Mouse (Mus musculus) gastrocnemius, adult 2 months (tissue): ENCODE results near the gene Tex14. TPM values are rescaled to one million over a fixed set of nuclear protein-coding genes. Genes with fewer than 3 reads are reported as not detected.
A peak's percentile ranks its signal among the peaks of the same experiment; 100 is the strongest.
"Not testable (repeated sequence)": the region's sequence is repeated elsewhere in the genome, so short reads cannot be mapped to it uniquely, and the experiment has no call there.

Experiments
- DNase-seq: peaks from one replicate; pipeline ENCODE4 v3.0.0; 2022
- H3K27ac ChIP-seq: fragments of 200-600 bp; 2 replicates; pipeline ENCODE4 v1.8.1; 2022; ENCODE audit warnings: mild to moderate bottlenecking
- H3K4me3 ChIP-seq: fragments of 200-600 bp; 2 replicates; pipeline ENCODE4 v1.8.1; 2022; ENCODE audit warnings: mild to moderate bottlenecking, moderate library complexity
- CTCF ChIP-seq: fragments of 200-600 bp; IDR thresholded peaks from 2 replicates; pipeline ENCODE4 v1.8.1; 2022; ENCODE audit warnings: antibody characterized with exemption, mild to moderate bottlenecking, moderate library complexity
- intact Hi-C: fragments of 180-260 bp; cut with DNase I; formaldehyde crosslinking; loops from one replicate; pipeline ENCODE4 v1.15.1; 2025
- total RNA-seq, 2 experiments: library from RNA; stranded (reverse); gene quantifications; 2 replicates each; pipeline ENCODE4 v1.2.3; 2021

Tex14 gene
- total RNA-seq, 2 experiments from 2014 or later, result not detected

DNA sequence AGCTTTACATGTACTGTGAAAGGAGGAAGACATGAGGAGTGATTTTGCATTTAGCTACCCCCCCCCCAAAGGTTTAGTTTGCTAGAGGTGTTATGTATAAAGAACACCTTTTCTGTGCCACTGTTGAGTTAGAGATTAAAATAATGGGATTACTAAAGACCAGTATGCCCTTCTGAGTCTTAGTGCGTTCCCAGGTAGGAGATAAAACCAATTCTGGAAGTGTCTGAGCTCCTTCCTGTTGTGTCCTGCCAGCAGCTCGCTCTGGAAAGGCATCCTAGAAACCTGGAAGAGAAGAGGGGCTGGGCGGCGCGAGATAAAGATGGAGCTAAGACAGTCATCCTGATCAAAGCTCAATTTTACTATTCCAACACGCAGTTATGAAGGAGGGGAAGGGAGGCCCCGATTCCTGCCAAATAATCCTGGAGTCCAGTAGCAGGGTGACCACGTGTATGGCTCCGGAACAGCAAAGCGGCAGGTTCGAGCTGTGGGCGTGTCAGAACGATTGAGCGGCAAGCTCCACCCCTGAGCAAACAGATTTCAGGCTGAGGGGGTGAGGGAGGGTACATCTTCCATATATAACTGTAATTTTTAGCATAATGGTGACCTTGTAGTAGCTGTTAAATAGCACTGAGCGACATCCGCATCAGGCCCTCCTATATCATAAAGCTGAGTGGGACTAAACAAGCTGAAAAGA lies 40.0 kb downstream of the Tex14 start:
- DNase-seq, result no peak
- Histone ChIP-seq H3K4me3 (peak overlapping the region; percentile 21), H3K27ac (peak overlapping the region; percentile 63)
- intact Hi-C loops, result no loop called here
- no peak for TF ChIP-seq CTCF

DNA sequence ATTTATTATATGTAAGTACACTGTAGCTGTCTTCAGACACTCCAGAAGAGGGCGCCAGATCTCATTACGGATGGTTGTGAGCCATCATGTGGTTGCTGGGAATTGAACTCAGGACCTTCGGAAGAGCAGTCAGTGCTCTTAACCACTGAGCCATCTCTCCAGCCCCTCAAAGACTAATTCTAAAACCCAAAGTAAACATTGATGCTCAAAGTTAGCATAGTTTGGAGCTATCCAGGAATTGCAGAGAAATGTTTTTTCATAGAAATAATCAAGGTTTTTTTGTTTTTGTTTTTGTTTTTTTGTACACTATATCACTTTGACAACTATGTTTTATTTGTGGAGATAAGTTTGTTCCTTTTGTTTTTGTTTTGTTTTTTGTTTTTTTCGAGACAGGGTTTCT lies 40.7 kb downstream of the Tex14 start:
- H3K27ac ChIP-seq, intact Hi-C loops, DNase-seq, H3K4me3 ChIP-seq: not testable (repeated sequence)
- TF ChIP-seq CTCF, result peak; percentile 20; the same call in 1 of the 2 replicates

DNA sequence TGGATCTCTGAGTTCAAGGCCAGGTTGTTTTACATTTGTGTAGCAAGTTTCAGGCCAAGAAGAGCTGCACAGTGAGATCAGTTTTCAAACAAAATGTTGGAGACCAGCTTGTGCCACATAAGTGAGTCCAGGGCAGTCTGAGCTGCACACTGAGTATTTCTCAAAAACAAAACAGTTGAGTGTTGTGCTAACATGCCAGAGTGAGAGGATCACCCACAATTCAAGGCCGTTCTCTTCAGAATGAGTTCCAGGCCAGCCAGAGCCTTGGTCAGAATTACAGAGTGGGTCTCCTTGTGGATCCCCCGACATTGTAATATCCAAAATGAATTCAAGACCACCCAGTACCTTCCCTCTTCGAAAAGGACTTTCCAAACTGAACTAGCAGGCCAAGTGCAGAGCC lies 41.3 kb downstream of the Tex14 start:
- no peak overlapping the region for H3K4me3 ChIP-seq
- intact Hi-C loops, result no loop called here
- TF ChIP-seq CTCF, result no peak
- no peak for DNase-seq
- no peak overlapping the region for H3K27ac ChIP-seq

DNA sequence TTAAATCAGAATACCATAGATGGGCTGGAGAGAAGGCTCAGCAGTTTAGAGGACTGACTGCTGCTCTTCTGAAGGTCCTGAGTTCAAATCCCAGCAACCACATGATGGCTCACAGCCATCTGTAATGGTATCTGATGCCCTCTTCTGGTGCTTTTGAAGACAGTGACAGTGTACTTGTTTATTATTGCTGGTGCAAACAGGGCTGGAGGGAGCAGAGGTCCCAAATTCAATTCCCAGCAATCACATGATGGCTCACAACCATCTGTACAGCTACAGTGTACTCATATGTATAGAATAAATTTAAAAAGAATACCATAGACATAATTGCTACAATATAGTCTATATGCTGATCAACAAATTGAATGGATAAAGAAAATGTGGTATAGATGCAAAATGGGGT lies 42.6 kb downstream of the Tex14 start:
- H3K27ac ChIP-seq, result peak overlapping the region; percentile 93
- intact Hi-C loops, result no loop called here
- no peak for DNase-seq
- TF ChIP-seq CTCF, result no peak
- no peak overlapping the region for H3K4me3 ChIP-seq

DNA sequence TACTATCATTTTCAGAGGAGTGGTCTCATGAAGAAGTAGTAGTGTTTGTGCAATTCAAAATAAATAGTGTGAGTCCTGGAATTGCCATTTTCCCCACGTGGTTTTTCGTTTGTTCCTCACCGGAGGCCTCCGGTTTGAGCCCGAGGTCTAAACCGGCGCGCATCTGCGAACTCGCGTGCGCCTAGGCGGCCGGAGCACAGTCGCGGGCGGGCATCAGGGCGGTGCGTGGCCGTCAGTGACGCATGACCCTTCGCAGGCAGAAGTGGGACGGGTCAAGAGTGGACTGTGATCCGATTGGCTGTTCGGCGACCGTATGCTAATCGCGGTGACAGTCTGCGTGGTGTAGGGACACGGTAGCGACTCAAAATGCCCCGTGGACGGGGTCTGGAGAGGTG lies 43.2 kb downstream of the Tex14 start:
- intact Hi-C loops, result not testable (repeated sequence)
- peak; percentile 97 for DNase-seq
- H3K27ac ChIP-seq, result peak overlapping the region; percentile 93

DNA sequence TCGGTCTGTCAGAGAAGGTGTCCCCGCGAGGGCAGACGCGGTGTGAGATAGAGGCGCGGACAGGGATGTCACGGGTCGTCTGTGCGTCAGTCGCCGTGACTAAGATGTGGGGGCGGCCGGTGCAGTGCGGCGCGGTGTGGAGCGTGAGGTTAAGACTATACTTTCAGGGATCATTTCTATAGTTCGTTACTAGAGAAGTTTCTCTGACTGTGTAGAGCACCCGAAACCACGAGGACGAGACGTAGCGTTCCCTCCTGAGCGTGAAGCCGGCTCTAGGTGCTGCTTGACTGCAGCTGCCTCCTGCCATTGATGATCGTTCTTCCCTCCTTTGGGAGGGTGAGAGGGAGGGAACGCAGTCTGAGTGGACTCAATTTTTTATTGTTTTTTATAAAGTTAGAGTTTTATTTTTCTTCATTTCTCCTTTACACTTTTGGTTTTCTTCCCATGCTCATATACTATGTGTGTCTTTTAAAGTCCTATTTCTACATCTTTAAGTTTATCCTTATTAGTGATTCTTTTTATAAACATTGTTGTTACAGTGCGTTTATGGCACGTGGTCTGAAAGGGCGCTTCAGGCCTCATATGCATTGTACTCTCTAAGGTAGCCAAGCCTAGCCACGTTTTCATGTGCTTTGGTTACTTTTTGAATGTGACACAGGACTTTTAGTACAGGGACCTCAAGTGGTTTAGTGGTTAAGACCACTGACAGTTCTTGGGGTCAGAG lies 43.8 kb downstream of the Tex14 start:
- peak overlapping the region; percentile 73 for H3K4me3 ChIP-seq
- DNase-seq, result peak; percentile 27
- peak overlapping the region; percentile 93 for H3K27ac ChIP-seq
- intact Hi-C loops, result not testable (repeated sequence)

More for the DNA sequence above, 43.2 kb downstream of the Tex14 start:
- peak overlapping the region; percentile 73 for H3K4me3 ChIP-seq

DNA sequence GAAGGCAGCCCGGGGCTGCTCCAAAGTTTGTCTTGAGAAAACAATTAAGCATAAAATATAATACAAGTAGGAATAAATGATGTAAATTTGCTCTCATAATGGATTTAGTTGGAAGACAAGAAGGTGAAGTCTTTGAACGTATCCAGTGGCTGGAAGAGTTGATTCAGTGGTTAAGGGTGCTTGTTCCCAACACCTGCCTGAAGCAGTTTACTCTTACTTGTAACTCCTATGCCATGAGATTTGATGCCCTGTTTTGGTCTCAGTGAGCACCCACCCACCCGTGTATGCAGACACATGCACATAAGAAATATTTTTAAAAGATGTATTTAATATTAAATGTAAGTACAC lies 44.3 kb downstream of the Tex14 start:
- TF ChIP-seq CTCF, result no peak
- H3K27ac ChIP-seq, result peak overlapping the region; percentile 85
- DNase-seq, result no peak
- H3K4me3 ChIP-seq, result peak overlapping the region; percentile 38
- intact Hi-C loops, result no loop called here

DNA sequence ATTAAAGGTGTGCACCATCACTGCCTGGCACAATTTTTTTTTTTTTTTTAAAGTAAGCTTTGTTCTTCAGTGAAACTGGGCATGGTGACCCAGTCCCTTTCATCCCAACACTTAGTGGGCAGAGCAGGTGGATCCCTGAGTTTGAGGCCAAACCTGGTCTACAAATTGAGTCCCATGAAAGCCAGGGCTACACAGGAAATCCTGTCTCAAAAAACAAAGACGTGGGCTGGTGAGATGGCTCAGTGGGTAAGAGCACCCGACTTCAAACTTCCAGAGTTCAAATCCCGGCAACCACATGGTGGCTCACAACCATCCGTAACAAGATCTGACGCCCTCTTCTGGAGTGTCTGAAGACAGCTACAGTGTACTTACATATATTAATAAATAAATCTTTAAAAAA lies 45.0 kb downstream of the Tex14 start:
- DNase-seq, intact Hi-C loops, H3K4me3 ChIP-seq: not testable (repeated sequence)
- peak overlapping the region; percentile 35; the same call in 1 of the 2 replicates for H3K27ac ChIP-seq

DNA sequence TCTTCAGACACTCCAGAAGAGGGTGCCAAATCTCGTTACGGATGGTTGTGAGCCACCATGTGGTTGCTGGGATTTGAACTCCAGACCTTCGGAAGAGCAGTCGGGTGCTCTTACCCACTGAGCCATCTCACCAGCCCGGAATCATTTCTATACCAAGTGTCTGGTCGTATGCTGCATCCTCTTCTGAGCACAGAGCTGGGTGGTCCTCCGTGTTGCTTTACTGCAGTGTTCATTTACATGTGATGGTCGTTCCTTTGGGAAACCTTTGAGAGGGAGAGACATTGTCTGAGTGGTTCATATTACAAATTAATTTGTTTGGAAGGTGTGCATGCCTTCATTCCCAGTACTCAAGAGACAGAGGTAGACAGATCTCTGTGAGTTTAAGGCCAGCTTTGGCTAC lies 47.9 kb downstream of the Tex14 start:
- DNase-seq, intact Hi-C loops, H3K4me3 ChIP-seq, H3K27ac ChIP-seq: not testable (repeated sequence)

DNA sequence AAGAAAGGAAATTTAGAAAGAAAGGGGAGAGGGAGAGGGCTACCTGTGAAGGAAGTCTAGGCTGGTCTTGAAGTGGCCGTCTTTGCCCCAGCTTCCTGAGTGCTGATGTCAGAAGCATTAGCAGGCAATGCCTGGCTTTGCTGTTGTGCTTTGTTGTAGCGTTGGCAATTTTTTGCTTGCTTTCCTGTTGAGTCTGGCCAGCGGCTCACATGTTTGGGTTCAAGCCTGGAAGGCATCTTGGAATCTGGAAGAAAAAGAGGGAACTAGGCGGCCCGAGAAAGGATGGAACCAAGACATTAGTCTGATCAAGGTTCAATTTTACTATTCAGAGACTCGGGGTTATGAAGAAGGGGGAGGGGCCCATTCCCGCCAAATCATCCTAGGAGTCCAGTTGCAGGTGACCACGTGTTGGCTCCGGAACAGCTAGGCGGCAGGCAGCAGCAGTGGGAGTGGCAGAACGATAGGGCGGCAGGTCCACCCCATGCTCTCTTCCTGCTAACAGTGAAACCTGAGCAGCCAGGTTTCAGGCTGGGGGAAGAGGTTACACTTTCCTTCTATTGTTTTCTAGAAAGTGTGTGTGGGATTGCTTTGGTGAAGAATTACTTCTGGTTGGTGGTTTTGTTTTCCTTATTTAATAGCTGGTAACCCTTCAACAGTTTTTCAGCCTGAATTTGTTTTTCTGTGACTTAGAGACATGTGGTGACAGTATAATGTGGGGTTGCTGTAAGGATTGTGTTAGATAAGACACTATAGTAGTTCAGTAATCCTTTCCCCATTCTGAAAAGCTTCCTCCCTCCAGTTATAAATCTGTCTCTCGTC lies 48.6 kb downstream of the Tex14 start:
- no peak for DNase-seq
- 0 out of 2 replicates have a peak overlapping the region, but pooled peaks have one; percentile 5 for H3K27ac ChIP-seq
- no peak overlapping the region for H3K4me3 ChIP-seq
- no peak for TF ChIP-seq CTCF
- intact Hi-C loops, result no loop called here

DNA sequence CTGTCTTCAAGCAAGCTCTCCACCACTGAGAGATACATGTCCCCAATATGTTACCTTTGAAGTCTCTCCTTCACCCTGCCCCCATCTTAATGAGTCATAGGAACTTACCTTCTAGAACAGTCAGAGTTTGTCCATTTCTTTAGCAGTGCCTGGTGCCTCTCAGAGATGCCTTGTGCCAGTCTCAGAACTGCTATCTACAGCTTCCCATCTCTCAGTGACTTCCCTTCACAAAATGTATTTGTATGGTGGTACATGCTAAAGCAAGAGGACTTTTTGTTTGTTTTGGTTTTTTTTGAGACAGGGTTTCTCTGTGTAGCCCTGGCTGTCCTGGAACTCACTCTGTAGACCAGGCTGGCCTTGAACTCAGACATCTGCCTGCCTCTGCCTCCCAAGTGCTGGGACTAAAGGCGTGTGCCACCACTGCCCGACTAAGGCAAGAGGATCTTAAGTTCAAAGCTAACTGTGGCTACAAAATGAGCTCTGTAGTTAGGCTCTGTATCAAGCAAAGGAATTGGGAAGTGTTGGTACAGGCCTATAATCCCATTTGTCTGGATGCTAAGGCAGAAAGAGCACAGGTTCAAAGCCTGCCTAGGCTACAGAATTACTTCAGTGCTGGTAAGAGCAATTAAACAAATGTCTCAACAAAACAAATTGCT lies 49.3 kb downstream of the Tex14 start:
- intact Hi-C loops, result no loop called here

DNA sequence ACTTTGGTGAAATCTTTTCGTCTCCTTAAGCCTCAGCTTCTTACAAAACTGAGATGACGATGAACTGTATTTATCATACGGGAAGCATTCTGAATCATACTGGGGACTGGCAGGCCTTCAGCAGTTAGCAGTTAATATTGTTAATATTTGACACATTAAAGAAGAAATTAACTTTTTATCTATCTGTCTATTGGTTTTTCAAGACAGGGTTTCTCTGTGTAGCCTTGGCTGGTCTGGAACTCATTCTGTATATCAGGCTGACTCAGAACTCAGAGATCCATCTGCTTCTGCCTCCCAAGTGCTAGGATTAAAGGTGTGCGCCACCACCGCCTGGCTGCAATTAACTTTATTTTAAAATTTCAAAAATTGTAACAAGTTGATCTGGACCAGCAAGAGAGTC lies 50.7 kb downstream of the Tex14 start:
- DNase-seq, result no peak
- H3K4me3 ChIP-seq, result no peak overlapping the region
- no peak for TF ChIP-seq CTCF
- intact Hi-C loops, result no loop called here
- no peak overlapping the region for H3K27ac ChIP-seq

More for the DNA sequence above, 49.3 kb downstream of the Tex14 start:
- no peak for DNase-seq
- H3K27ac ChIP-seq, result no peak overlapping the region
- H3K4me3 ChIP-seq, result no peak overlapping the region
- TF ChIP-seq CTCF, result no peak

DNA sequence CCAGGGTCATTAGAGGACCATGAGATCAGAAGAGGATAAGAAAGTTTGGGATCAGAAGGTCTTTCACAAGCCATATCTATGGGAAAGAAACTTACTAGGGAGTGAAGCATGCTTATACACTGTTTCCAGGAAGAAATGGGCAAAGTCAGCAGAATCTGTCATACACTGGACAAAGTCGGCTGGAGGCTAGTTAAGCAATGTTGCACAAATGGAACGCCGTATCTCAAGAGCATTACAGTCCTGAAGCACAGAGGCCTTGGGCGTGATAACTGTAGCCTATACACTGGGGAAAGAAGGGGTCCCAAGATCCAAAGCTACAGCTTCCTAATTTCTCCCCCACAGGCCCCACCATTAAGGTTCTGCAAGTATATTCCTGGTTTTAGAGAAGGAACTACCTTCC lies 51.1 kb downstream of the Tex14 start:
- no peak for DNase-seq
- intact Hi-C loops, result no loop called here
- Histone ChIP-seq H3K4me3 (no peak overlapping the region), H3K27ac (no peak overlapping the region)
- no peak for TF ChIP-seq CTCF
